Mouse (Mus musculus): ENCODE measurements at regions not wholly inside any gene's neighbourhood (a gene's known extent, or its start where the extent isn't known, plus 50 kb on each side); places are given as distances from the start of the nearest gene placed in this dataset.

DNA sequence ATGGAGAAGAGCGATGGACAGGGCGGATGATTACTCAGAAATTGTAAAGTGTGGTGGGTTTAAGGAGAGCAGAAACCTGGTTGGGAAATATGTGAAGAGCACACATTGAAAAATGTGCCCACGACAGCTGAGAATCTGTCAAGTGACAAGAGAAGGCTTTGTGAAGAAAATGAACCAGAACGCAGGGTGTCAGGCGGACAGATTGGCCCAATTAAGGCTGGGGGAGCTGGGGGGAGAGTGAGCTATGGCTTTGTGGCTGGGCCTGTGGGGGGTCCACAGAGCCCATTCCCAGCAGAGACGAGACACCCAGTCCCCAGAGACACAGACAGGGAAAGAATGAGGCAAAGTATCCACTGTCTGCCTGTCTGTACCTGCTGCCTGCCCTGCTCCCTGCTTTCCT is 153.3 kb downstream of the Shq1 start:
- intact Hi-C loops (cut with DNase I): no loop called here
- no peak for DNase-seq (ENCODE audit: low spot score in 2 of 2)

DNA sequence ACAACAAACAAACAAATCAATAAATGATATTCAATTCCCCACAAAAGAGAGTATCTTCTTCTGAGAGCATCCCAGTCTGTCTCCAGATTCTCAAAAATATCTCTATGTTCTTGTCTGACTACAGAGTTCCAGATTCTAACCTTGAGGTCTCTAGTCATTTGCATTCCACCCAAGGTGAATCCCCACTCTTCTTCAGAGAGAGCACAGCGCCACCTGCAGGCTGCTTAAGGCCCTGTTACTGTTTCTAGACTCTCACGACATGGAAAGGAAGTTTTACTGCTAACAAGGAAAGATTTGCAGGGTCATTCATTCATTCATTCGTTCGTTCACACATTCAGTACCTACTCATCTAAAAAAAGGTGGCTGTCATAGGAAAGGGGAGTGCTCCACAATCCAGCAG is 158.3 kb downstream of the Shq1 start:
- intact Hi-C loops (cut with DNase I): loop anchor here (2.0 kb wide), 1 partner anchor 708 kb away; no protein-coding TSS in a partner anchor
- no peak for DNase-seq (ENCODE audit: low spot score in 2 of 2)

DNA sequence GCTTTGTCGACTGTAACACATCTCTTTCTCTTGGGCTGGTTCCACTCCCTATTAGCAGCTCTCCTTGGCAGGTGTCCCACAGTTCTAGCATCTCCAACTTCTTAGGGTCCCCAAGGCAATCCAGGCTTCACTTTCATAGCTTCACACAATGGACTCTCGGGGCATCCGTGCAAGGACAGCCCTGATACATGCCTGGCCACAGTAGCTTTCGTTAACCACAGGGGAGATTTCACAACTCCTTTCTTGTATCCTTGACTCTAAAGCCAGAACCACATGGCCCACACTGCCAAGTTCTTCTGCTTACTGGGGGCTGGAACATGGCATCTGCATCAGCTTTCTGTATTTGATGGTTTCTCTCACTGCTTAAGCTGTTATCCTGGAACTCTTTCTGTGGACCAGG is 160.3 kb downstream of the Shq1 start:
- DNase-seq (ENCODE audit: low spot score in 2 of 2): no peak
- intact Hi-C loops (cut with DNase I): no loop called here

DNA sequence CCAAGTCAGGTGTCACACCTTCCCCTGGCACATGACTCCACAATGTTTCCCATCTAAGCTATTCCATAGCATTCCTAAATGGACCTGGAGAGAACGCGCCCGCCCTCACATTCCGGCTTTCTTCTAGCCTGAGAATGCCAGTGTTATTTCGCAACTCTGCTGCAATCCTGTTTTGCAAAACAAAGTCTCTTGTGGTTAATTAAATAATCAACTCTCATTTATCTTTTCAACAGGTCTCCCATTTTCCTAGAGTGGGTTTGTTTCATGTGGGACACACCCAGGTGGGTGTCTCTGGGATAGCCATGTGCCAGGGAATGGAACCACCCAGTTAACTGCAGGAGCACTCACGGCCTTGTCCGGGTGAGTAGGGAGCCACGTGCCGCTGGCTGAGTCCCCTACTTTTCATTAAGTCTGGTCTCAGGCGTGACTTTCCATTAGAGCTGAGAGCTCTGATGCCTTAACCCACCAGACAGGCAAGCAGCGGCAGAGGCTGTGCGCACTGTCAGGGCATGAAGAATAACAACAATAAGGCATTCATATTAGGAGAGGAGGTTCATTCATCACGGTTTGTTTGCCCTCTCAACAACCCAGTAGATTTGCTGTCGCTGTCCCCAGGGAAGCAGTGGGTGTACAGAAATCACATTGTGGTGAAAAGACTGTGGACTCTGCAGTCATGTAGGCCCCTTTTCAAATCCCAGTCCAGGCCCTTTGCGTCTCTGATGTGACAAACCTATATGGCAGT is 165.3 kb downstream of the Shq1 start:
- DNase-seq (ENCODE audit: low spot score in 2 of 2): no peak
- intact Hi-C loops (cut with DNase I): no loop called here

DNA sequence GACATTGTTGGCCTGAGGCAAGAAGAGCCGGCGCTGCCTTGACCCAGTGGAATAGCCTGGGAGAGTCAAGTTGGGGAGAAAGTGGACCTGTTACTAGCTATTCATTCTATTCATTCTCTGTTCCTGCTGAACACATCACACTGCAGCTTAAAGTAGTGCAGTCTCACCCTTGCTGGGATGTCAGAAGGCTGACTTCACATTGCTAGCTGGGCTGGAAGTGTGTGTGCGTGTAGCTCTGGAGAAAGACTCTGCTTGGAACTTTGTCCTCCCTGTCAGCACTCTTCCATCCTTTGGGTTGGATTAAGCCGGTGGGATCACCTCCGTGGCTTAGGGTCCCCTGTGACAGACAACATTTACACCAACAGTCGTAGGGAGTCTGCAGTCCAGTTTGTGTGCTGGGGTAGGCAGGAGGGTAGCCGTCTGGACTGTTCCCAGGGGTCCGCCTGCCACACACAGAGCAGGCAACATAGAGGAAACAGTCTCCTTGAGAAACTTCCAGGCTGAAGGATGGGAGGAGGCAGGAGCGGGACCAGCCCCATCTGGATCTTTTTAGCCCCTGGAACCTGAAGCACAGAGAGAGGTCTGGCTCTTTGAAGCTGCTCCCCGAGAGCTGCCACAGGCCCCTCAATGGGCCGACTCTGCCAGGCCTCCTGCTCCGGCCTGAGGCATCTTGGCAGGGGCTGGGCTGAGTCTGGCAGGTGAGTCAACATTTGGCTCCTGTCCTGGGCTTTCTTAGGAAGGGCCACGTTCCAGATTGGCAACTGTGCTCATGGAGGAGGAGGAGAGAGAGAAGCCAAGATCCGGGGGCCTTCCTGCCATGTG is 167.8 kb downstream of the Shq1 start:
- peak in 1 of 2 experiments; percentile 69 for DNase-seq (ENCODE audit: low spot score in 2 of 2)
- intact Hi-C loops (cut with DNase I): no loop called here

DNA sequence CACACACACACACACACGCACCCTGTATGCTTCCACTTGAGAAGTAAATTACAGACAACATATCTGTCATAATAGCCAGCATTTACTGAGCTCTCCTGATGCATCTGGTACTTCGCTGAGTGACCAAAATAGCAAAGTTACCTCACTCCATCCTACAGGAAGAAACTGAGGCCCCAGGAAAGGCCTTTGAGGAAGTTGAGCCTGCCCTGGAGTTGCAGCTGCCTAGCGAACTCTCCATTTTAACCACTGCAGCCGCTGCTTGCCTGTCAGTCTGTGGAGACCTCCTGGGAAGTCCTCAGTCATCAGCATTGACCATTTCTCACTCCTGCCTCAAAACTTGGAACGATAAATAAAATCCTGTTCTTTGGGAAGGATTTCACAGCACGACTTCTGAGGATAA is 168.8 kb downstream of the Shq1 start:
- DNase-seq (ENCODE audit: low spot score in 2 of 2): no peak
- intact Hi-C loops (cut with DNase I): no loop called here

DNA sequence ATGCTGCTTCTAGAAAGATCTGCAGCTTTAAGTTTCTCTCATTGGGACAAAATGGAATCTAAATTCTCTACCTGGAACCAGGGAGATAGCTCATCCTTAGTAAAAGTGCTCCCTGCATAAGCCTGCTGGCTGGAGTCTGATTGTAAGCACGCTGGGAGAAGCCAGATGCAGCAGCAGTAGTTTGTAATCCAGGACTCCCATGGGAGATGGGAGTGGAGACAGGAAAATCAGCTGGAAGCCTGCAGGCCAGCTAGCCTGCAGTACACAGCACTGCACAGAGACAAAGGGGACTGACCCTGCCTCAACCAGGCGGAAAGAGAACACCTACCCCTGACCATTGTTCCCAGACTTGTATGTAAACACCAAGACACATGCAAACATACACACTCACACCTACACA is 170.2 kb downstream of the Shq1 start:
- DNase-seq (ENCODE audit: low spot score in 2 of 2): no peak
- intact Hi-C loops (cut with DNase I): no loop called here

DNA sequence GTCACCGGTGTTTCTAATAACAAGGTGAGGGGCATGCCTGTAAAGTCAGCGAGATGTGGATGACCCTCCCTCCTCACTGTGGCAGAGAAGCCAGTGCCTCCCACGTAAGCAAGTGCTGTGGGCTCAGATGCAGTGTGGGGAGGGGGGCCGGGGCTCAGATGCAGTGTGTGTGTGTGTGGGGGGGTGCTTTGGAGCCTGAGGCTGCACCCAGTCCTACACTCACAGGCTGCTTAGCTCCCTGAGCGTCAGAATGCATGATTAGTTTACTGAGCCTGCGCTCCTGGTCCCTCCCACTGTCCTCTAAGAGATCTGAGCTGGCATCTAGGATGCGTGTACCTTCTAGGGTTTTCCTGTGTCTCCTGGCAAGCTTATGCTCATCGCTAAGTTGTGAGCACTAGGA is 170.9 kb downstream of the Shq1 start:
- intact Hi-C loops (cut with DNase I): no loop called here
- no peak for DNase-seq (ENCODE audit: low spot score in 2 of 2)

DNA sequence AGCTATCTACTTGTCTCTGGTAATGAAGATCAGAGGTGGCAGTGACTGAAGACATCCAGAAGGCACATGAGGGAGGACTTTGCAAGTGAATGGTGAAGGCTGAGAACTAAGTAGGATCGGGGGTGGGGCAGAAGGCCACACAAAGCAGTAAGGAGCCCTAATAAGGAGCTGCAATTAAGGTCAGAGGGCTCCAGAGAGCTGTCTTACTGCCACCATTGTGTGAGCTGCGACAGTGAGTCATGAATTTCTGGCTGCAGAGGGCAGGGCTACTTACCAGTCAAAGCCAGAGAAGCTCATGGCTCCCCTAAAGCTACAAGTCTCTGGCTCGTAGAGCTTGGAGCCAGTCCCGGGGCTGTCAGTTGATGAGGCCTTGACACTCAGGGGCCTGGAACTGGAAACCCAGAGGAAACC is 172.1 kb downstream of the Shq1 start:
- intact Hi-C loops (cut with DNase I): no loop called here
- DNase-seq (ENCODE audit: low spot score in 2 of 2): no peak

DNA sequence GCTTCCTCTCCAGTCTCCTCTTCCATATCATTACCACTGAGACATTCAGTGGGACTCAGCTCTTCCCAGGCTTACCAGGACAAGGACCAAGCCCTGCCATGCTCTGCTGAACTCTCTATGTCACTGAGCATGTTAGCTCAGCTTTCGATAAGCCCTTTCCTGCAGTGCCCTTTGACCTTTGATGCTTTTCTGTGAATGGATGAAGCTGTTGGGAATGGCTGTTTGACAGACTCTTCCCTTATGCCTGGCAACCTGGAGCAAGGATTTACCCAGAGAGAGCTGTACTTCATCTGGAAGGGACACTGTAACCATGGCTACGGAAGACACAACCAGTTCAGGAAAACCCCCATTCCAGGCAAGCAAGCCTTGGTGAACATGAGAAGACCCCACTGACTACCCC is 172.8 kb downstream of the Shq1 start:
- DNase-seq (ENCODE audit: low spot score in 2 of 2): no peak
- intact Hi-C loops (cut with DNase I): no loop called here

DNA sequence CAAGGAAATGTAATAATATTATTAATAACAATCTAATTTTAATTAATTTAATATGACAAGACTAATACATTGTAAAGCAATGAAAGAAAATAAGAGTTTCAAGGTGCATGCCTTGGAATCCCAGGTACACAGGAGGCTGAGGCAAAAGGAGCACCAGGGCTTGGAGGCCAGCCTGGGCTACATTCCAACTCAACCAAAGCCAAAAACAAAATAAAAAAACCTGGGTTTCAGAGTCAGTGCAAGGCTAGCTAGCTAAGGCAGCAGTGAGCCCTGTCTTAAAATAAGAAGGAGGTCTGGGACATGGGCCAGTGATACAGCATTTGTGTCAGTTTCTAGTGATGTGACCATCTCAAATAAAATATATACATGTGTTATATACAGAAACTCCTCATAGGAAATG is 174.8 kb downstream of the Shq1 start:
- no peak for DNase-seq (ENCODE audit: low spot score in 2 of 2)
- intact Hi-C loops (cut with DNase I): no loop called here

DNA sequence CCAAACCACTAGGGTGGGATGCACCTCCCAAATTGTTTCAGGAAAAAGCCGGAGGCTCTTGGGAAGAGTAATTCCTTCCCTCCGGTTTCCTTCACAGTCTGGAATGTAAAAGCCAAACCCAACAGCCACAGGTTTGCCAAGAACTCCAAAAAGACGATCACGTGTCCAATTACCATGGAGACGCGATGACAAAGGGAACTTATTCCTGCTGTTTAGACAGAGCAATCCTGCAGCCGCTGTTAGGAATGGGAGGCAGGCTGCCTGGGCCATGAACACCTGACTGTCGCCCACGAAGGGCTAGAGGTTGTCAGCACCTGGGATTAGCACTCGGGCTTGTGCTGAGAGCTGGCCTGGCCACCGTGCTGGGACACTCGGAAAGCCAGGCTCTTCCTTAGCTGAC is 175.8 kb downstream of the Shq1 start:
- intact Hi-C loops (cut with DNase I): no loop called here
- DNase-seq (ENCODE audit: low spot score in 2 of 2): peak; percentile 63 to 71

DNA sequence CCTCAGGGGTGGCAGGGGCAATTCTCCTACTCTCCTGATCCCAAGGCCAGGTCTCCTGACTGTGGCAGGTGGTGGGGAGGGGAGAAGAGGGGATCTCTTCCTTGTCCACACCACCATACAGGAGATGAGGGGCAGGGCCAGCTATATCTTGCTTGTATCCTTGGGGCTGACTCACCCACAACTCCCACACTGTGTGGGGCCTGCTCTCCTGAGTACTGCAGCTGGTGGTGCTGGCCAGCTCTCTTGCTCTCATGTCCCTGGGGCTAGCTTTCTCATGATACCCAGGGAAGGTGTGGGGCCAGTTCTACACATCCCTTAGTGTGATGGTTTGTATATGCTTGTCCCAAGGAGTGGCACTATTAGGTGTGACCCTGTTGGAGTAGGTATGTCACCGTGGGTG is 177.4 kb downstream of the Shq1 start:
- intact Hi-C loops (cut with DNase I): no loop called here
- DNase-seq (ENCODE audit: low spot score in 2 of 2): peak in 1 of 2 experiments; percentile 29

DNA sequence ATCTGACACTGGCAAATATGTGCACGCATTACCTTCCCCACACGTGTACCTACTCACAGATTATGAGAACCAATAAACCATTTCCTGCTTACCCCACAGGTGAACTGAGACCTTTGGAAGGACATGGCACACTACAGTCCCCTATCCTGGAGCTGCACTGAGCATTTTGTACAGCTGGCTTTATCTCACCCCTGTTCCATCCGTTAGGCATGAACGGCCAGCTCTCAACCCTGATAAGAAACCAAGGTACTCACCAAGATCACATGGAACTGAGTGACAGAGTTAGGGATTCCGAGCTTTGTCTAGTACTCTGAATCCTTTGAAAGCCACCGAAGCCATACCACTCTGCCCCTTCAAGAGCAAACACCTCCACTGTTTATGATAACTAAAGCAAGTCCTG is 179.1 kb downstream of the Shq1 start:
- intact Hi-C loops (cut with DNase I): no loop called here
- DNase-seq (ENCODE audit: low spot score in 2 of 2): no peak

DNA sequence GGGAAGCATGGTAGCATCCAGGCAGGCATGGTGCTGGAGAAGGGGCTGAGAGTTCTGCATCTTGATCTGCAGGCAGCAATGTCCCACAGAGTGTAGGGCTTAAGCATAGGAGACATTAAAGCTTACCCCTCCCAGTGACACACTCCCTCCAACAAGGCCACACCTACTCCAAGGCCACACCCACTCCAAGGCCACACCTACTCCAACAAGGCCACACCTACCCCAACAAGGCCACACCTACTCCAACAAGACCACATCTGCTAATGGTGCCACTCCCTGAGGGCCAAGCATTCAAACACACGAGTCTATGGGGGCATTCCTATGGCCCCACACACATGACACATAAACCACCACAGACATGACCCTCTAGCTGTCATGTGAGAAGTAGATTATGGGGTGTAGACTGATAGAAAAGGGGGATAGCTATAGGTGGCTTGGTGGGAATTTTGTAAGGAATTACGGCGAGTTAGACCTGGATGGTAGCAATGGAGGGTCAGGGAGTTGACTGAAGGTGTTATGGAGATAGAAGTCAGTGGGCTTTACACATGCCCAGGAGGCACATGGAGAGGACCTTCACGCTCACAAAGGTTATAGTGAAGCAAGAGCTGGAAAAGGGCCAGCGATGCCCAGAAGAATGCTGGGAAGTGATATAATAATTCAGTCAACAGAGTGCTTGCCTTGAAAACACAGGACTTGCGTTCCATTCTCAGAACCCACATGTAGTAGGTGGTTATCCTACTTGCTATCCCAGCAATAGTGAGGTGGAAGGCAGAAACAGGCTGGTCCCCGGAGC is 179.8 kb downstream of the Shq1 start:
- intact Hi-C loops (cut with DNase I): no loop called here
- no peak for DNase-seq (ENCODE audit: low spot score in 2 of 2)

DNA sequence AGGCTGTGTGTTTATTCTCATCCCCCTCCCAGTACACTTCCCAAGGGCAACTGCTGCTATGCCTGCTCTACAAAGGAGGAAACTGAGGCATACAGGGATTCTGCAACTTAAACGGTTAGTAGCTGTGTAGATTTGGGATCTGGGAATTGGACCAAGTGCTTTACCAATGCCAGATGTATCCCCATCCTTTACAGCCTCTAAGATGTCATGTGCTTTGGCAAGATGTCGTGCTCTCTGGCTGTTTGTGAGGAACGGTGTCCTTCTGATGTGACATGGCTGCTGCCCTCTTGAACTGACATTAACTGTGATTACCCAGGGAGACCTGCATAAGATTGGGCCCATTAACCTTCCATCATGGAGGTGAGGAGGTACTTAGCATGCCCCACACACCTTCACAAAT is 187.1 kb downstream of the Shq1 start:
- no peak for DNase-seq (ENCODE audit: low spot score in 2 of 2)
- intact Hi-C loops (cut with DNase I): no loop called here

DNA sequence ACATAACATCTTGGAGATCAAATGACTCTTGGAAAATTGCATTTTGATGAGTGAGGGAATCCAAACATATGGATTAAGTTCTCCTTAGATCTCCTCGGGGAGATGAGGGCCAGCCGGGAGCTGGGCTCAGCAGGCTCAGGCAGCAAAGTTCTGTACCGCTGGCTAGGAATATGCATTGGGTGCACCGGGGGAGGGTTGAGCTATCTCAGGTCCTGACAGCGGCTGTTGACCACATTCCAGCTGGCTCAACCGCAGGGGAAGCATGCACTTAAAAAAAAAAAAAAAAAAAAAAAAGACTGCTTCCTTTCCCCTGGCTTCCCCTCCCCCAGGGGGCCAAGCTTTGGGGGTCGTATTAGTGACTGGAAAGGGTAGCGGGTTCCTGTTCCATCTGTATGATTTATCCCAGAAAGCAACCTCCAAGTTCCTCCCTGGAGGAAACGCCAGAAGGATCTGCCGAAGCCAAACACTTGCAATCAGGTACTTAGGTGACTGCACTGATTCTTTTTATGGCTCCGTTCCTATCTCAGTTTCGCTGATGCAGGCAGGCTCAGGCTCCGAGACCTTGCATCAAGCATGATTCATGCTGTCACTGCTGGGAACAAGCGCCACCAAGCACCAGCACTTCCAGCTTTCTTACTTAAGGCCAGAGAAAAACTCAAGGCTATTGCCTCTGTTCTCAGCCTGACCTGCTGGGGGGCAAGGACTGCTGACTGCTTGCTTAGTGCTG is 187.7 kb downstream of the Shq1 start:
- DNase-seq (ENCODE audit: low spot score in 2 of 2): peak; percentile 21 to 30
- intact Hi-C loops (cut with DNase I): no loop called here

DNA sequence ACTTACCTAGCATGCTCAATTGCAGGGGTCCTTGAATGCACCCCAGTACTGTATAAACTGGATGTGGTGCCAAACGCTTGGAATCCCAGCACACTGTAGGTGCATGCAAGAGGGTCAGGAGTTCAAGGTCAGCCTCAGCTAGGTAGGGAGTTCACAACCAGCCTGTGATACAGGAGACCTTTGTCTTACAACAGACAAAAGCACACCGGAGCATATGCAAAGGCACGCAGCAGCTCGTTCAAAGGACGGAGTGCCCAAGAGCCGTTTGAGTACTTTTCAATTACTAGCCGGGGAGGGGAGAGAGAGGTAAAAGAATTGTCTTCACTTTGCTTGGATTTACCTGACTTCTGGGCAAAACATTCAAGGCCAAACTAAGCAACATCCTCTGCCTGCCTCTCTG is 188.4 kb downstream of the Shq1 start:
- DNase-seq (ENCODE audit: low spot score in 2 of 2): no peak
- intact Hi-C loops (cut with DNase I): no loop called here

DNA sequence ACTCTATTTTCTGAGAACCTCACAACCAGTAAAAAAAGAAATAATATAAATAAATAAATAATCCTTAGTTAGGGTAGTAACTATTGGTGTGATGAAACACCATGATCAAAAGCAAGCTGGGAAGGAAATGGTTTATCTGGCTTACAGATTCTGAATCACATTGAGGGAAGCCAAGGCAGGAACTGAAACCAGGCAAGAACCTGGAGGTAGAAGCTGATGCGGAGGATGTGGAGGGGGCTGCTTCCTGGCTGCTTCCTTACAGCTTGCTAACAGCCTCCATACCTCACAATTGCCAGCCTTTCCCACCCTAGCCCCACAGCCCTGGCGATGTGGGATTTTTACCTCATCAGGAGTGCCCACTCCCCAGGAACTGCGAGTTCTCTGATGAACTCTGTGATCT is 190.4 kb downstream of the Shq1 start:
- DNase-seq (ENCODE audit: low spot score in 2 of 2): no peak
- intact Hi-C loops (cut with DNase I): no loop called here

DNA sequence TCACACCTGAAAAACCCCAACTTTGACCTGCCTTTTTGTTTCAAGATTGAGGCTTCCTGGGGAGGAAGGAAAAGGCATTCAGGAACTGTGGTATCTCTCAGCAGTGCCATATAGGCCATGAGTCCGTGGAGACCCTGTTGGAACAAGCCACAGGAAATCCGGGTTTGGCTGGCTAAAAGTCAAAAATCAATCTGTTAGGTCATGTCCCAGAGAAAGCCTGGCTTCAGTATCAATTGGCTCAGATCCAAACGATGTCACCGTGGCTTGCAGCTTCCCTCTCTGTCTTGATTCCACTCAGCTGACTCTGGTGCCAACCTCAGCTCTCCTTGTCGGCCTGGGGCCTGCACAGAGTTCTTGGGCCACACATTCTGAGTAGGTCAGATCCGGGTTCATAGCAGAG is 191.1 kb downstream of the Shq1 start:
- intact Hi-C loops (cut with DNase I): no loop called here
- no peak for DNase-seq (ENCODE audit: low spot score in 2 of 2)

All from left cerebral cortex, postnatal 25 days (tissue).